Mouse (Mus musculus) left cerebral cortex, postnatal 10 days (tissue): ENCODE results near the gene Tet1. TPM values are rescaled to one million over a fixed set of nuclear protein-coding genes. Genes with fewer than 3 reads are reported as not detected.
"Not testable (repeated sequence)": the region's sequence is repeated elsewhere in the genome, so short reads cannot be mapped to it uniquely, and the experiment has no call there.

Experiments
- DNase-seq, 2 experiments: peaks; one replicate each; pipeline ENCODE4 v3.0.0; 2021 to 2022; ENCODE audit warnings: low spot score in 2 of 2, mixed read lengths in 1 of 2; ENCODE audit errors: extremely low spot score in 1 of 2
- intact Hi-C: fragments of 180-260 bp; cut with DNase I; formaldehyde crosslinking; loops from one replicate; pipeline ENCODE4 v1.15.1; 2025
- total RNA-seq, 2 experiments: library from RNA; stranded (reverse); gene quantifications; 2 replicates each; pipeline ENCODE4 v1.2.3; 2021

Gene Tet1
- total RNA-seq, 2 experiments from 2014 or later: 56.0 to 56.7 TPM

GRCm38 (mm10) chr10:62803296-62803695, 105.5 kb downstream of the Tet1 start:
- DNase-seq: no peak
- intact Hi-C loops: no loop called here

- no peak for DNase-seq
- intact Hi-C loops: no loop called here
These were observed 114.6 kb downstream of the Tet1 start for GRCm38 (mm10) chr10:62794221-62794620.

- no peak for DNase-seq
- intact Hi-C loops: no loop called here
These were observed 115.7 kb downstream of the Tet1 start for GRCm38 (mm10) chr10:62793091-62793453.

- DNase-seq: peak; percentile 95 to 99
- intact Hi-C loops: no loop called here
These were observed 116.4 kb downstream of the Tet1 start, which contains the start of gene Ccar1 for GRCm38 (mm10) chr10:62792177-62793090. TSS of gene Ccar1 (minus strand) at chr10:62792286.

GRCm38 (mm10) chr10:62791251-62792176, 117.3 kb downstream of the Tet1 start:
- DNase-seq: peak in 1 of 2 experiments; percentile 72
- intact Hi-C loops: no loop called here

- not testable (repeated sequence) for DNase-seq
- intact Hi-C loops: loop anchor here (10.0 kb wide), 1 partner anchor 157 kb away; no protein-coding TSS in a partner anchor
These were observed 127.0 kb downstream of the Tet1 start for GRCm38 (mm10) chr10:62781776-62782175.

Other genes with a start within 250 kb of the Tet1 start
- 1 to 10 TPM; 5.2 to 5.5 TPM for gene Stox1, start 182.9 kb downstream of the Tet1 start, total RNA-seq
- 10 to 100 TPM; 58.6 to 61.7 TPM for gene Ccar1, start 116.7 kb downstream of the Tet1 start, total RNA-seq
- 10 to 100 TPM; 35.0 to 39.0 TPM for gene Slc25a16, start 11.6 kb upstream of the Tet1 start, total RNA-seq
- gene Dna2, start 38.0 kb upstream of the Tet1 start, total RNA-seq: 1 to 10 TPM; 1.6 to 2.3 TPM
- gene Rufy2, start 71.2 kb upstream of the Tet1 start, total RNA-seq: 10 to 100 TPM; 84.3 to 91.7 TPM
- 10 to 100 TPM; 32.0 to 35.9 TPM for gene Hnrnph3, start 115.2 kb upstream of the Tet1 start, total RNA-seq
- 1 to 10 TPM; 2.2 to 2.3 TPM for gene Pbld2, start 115.3 kb upstream of the Tet1 start, total RNA-seq
- gene Pbld1, start 151.2 kb upstream of the Tet1 start, total RNA-seq: under 1 TPM in 1 of 2 experiments, not detected in 1; 0.14 TPM
- gene Atoh7, start 190.7 kb upstream of the Tet1 start, total RNA-seq: 1 to 10 TPM; 1.6 to 1.9 TPM